Mouse (Mus musculus) gastrocnemius, postnatal 36 days (tissue): ENCODE data around the gene Ero1lb. TPM values are rescaled to one million over a fixed set of nuclear protein-coding genes. Genes with fewer than 3 reads are reported as not detected.
A peak's percentile ranks its signal among the peaks of the same experiment; 100 is the strongest.

Source experiments
- DNase-seq, 2 experiments: peaks; one replicate each; pipeline ENCODE4 v3.0.0; 2022
- intact Hi-C: fragments of 180-260 bp; cut with DNase I; formaldehyde crosslinking; loops from one replicate; pipeline ENCODE4 v1.15.1; 2025
- long read RNA-seq, 2 experiments: library from polyadenylated mRNA; stranded (forward); transcript quantifications; one replicate each; pipeline ENCODE4 v2.0.0; 2021
- total RNA-seq, 2 experiments: library from RNA; stranded (reverse); gene quantifications; 2 replicates each; pipeline ENCODE4 v1.2.3; 2021

Gene Ero1lb
- total RNA-seq: 1 to 10 TPM; 1.2 to 1.3 TPM
- long read RNA-seq, experiment 1: 0 reads
- long read RNA-seq, experiment 2: 0 reads

DNA sequence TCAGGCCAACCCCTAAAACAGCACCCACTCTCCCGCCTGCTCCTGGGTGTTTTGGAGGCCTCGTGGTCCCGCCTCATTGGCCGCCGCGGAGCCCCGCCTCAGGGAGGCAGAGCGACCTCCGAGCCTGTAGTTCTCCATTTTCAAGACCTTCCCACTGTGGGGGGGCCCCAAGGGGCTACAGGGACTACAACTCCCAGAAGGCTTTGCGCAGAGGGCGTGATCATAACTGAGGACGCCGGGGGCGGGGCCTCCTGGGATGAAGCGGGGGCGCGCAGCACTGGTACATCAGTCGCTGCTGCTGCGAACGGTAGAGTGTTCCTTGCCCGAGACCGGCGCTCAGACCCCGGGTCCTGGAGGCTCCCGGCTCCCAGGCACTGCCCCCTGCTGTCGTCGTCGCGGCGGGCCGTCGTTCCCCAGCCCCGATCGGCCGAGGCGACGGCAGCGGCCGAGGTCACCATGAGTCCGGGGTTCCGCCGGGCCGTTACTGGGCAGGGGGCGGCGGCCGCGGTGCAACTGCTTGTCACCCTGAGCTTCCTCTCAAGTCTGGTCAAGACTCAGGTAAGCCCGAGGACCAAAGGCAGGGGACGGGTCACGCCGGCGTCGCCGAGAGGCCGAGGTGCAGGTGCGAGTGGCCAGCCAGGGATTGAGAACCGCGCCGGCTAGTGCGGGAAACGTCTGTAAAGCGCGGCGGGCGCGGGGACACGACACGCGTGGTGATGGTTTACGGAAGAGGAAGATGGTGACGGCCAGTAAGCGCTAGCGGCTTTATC, at the start of gene Ero1lb:
Gene Ero1lb, plus strand, starts transcription at position 254 of the 770 bp plus-strand sequence.
- intact Hi-C loops: loop anchor here (10.0 kb wide), 1 partner anchor 101 kb away; the partner anchor contains the start of gene Lgals8
- peak; percentile 97 to 98 for DNase-seq

DNA sequence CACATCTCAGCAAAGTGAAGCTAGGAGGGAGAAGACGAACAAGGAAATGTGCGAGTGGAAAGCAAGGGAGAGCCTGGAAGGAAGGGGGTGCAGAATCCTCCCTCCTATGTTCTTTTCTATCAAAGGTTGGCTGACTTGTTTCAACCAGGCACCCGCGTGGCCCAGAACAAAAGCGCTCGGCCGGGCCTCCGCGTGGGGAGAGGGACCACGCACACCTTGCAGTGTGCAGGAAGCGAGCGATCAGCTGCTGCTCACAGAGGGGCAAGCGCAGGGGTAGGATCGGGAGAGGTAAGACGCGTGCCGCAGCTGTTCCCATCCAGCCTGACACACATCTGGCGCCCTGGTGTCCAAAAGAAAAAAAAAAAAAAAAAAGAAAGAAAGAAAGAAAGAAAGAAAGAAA, 46.3 kb upstream of the Ero1lb start:
- no peak for DNase-seq
- intact Hi-C loops: no loop called here

DNA sequence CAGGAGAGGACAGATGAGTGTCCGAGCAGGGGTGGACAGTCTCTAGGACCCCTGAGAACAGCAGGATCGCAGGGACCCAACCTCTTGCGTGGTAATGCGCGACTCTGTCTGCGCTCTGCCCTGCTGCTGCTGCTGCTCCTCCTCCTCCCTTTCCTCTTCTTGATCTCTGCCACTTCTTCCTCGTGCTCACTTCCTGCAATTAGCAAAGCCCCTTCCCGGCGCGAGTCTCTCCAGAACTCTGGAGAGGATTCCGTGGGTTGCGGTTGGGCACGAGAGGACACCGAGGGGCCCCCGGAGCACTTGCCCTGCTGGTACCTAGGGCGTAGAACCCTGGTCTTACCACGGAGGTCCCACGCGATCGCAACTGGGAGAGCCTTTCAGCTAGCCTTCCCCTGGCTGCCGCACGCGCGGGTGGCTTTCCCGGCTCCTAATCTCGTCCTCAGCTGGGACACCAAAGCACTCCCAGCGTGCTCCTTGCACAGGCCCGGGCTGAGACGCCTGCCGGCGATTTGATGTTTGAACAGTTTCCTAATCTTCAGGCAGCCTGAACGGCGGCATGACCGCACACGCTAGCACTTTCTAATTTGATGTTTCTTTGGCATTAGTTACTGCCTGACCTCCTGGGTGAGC, 45.6 kb upstream of the Ero1lb start, which contains the start of gene Edaradd:
Gene Edaradd, minus strand, starts transcription at position 484 of the 630 bp plus-strand sequence.
- intact Hi-C loops: no loop called here
- peak; percentile 10 to 24 for DNase-seq

DNA sequence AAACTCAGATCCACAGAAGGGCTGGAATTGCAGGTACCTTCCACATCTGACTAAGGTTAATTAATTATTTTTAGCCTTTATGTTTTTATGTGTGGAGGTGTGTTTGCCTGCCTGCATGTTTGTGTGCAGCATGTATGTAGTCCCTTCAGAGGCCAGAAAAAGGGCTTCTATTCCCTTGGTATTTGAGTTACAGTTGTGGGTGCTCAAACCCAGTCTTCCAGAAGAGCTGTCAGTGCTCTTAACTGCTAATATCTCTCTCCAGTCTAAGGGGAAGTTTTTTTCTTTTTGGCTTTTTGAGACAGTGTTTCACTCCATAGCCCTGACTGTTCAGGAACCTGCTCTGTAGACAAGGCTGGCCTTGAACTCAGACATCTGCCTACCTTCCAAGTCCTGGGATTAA, 43.3 kb upstream of the Ero1lb start:
- intact Hi-C loops: no loop called here
- DNase-seq: no peak

DNA sequence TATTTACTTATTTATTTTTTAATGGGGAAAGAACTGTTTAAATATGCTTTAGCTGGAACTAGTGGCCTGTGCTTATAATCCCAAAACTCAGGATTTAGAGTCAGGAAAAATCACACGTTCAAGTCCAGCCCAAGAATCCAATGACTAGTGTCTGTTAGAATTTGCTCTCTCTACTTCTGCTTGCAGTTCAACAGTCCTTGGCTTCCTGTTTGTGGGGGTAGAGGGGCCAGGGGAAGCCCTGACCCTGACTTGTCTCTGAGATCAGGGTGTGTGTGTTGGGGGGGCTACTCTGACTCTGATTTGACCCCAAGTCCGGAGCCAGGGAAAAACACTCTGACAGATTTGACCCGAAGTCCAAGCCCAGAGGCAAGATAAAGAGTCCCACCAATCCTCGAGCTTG, 40.0 kb upstream of the Ero1lb start:
- intact Hi-C loops: loop anchor here (5.0 kb wide), 1 partner anchor 43 kb away; no protein-coding TSS in a partner anchor

DNA sequence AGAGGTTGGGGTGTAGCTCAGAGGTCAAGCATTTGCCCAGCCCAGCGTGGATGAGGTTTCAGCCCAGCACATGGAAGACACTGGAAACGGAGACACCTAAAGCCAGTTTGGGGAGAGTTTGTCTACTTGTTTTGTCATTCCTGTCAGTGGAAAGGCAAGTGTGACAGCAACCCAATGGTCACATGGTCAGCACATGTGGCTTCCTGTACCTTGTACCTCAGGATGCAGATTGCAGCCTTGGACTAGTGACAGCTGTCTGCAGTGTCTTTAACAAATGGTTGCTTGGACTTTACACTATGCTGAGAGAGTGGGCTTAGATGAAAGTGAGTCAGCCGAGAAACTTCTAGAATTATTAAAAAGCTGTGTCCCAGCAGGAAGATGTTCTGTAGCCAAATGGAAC, 31.0 kb upstream of the Ero1lb start:
- no peak for DNase-seq
- intact Hi-C loops: no loop called here

More for the DNA sequence above, 40.0 kb upstream of the Ero1lb start:
- no peak for DNase-seq

DNA sequence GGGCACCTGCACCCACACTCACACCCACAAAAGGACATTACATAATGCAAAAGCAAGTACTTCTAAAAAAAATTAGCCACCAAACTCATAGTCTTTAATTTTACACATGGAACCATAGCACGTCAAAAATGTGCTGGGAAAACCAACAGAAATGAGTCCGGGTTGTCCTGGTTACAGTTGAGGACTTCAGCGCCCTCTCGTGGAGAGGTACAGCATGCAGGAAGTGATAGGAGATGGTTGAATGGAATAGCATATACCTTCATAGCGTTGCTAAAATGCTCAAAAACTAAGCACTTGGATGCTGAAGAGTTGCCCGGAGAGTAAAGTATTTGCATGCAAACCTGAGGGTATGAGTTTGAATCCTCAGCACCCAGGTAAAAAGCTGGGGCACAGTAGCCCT, 27.7 kb upstream of the Ero1lb start:
- intact Hi-C loops: no loop called here
- DNase-seq: no peak

DNA sequence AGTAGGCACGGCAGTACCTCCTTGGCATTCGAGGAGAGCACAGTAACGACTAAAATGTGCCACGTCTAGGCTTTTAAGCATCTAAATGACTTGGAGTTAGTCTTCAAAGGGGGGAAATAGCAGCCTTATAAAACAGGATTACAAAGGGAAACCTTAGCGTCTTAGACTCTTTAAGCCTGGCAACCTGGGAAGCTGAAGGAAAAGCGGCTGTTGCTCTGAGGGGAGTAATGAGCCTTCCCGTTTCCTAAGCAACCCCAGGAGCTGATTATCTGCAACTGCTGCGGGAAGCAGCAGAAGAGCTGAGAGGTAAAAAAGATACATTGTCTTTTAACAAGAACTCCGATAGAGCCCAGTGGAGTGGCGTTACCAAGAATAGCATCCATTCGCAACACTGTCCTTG, 26.0 kb upstream of the Ero1lb start:
- intact Hi-C loops: no loop called here
- DNase-seq: no peak

DNA sequence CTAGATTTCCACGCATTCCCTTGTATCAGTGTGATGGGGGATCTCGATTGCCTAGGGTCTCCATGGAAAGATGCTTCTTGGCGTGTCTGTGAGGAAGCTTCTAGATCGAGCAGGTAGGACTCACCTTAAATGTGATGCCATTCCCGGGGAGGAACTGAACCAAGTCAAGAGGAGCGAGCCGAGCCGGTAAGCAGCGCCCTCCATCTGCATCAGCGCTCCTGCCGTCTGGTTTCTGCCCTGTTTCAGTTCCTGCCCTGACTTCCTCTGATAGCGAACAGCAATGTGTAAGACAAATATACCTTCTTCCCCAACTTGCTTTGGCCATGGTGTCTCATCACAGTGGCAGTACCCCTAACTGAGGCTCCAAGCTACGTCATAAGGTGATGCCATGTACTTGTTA, 25.6 kb upstream of the Ero1lb start:
- intact Hi-C loops: no loop called here
- DNase-seq: no peak

DNA sequence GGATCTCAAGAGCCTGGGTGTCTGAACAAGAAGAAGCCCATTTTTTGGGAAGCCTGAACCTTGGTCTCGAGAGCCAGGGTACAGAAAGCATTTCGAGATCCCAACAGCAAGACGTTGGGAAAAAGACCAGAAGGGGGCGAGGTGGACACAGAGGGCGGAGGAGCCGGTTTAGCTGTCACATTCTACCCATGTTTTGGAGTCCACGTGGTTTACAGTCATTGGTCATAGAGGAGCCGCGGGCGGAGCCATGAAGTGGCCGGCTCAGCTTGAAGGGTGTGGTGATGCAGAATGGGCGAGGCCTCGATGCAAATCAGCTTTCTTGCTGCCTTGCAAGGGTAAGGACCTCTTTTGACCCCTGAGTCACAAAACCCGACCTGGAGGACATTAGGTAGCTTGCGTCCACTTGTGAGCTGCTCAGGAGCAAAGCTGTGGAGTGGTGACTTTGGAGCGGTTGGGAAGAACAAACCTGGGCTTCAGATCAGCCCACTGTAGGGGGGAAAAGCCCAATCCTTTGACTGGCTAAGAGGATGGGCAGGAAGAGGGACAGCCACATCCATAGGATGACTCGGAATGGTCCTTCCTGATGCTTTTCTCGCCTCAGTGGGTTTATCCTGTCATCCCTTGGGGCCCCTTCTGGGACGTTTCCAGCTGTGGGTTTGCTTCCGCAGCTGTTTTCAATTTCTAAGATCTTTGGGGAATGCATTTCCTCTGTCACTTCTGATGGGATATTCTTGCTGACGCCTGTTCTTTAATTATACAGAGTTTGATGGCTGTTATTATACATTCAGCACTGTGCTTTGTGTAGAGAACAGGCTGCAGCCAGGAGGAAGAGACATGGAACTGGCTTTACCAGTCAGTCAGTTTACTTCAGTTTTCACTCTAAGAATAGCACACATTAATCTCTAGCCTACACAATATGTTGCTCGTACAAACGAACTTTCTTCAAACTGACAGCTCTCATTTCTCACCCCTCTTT, 23.4 kb upstream of the Ero1lb start:
- DNase-seq: peak; percentile 23 to 27
- intact Hi-C loops: no loop called here

DNA sequence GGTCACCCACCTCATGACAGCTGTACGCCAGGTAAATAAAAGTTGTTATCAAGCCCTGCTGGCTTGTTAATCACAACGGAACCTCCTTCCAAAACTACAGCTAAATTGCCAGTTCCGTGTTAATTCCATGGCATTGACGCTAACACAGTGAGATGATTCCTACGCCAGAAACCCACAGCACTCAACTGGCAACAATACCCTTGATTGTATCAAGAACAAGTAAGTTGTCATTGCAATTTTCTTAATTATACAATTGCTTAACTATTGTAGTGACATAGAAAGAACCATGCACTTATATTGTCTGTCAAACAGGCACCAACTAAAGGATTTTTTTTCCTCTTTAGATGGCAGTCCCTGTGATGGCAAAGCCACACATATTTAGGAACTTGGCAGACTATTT, 22.4 kb upstream of the Ero1lb start:
- intact Hi-C loops: no loop called here
- no peak for DNase-seq

DNA sequence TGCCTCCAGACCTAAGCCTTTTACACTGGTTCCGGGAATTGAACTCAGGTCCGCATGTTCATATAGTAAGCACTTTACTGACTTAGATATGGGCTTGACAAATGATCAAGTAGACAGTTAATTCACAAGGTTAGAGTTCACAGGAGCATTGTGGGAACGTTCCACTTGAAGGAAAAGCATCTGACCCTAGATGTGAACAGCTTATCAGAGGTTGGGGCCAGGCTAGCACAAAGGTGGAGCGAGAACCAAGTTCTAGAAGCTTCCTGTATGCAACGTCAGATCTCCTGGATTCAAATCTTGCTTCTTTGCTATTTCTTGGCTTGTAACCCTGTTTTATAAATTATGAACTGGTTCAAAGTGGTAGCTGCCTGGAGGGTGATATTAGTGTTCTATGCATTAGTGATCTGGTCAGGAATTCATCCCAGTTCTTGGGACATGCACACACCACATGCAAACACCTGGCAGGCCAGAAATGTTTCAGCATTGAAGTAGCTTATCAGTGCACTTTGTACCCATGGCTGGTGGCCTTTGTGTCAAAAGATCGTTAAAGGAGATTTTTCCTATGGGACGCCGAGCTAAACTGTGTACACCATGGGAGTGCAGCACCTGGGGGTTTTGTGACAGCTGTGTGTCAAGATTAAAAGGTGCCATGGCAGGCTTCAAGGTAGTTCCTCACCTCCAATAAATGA, 21.6 kb upstream of the Ero1lb start:
- intact Hi-C loops: no loop called here
- DNase-seq: no peak

DNA sequence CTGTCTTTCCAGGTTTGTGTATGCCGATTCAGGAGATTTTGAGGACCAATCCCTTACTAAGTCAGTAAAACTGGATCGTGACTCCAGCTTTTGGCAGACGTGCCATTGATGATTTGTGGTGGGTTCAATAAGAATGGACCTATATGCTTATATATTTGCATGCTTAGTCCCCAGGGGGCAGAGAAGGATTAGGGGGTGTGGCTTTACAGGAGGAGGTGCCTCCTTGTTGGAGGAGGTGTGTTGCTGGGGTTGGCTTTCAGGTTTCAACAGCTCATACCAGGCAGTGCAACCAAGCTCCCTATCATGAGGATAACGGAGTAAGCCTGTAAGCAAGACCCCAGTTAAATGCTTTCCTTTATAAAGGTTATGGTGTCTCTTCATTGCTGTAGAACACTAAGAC, 11.5 kb upstream of the Ero1lb start:
- no peak for DNase-seq
- intact Hi-C loops: no loop called here

DNA sequence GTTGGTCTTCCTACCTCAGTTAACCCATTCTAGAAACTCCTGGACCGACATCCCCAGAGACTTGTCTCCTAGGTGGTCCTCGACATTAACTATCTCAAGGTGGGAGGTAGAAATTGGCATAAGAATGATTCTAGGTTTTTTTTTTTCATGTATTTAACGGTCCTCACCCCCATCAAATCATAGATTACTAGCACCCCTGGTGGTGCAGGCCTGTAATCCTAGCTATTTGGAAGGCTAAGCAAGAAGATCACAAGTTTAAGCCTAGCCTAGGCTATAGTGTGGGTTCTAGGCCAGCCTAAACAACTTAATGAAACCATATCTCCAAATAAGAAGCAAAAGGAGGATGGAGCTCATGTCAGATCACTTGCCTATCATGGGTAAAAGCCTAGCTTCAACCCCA, 6.6 kb upstream of the Ero1lb start:
- intact Hi-C loops: no loop called here
- no peak for DNase-seq

DNA sequence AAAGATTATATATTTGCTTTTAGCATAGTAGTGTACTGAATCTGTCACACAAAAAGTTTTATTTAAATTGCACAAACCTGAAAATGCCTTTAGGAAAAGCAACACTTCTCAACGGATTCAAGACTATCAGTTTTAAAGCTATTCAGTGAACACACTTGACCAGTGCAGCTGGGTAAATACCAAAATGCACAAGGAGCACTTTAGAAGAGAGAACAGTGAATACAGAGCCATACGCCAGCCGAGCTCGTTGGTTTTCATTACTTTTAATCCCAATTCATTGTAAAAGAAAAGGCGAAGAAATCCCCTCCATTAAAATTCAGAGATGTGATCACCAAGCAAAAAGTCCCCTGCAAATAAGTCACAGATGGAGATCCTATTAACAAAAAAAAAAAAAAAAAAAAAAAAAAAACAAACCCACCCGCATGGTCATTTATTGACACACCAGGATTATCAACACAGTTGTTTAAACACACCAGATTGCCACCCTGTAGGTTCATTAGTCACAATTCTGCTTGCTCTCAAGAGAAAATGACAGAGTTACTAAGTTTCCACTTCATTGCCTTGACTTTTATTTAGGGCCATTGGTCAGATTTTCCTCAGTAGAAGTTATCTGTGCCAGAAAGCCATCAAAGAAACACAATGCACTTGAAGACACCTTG, 6.1 kb upstream of the Ero1lb start:
- intact Hi-C loops: loop anchor here (10.0 kb wide), 1 partner anchor 95 kb away; the partner anchor contains the start of gene Lgals8
- DNase-seq: no peak

DNA sequence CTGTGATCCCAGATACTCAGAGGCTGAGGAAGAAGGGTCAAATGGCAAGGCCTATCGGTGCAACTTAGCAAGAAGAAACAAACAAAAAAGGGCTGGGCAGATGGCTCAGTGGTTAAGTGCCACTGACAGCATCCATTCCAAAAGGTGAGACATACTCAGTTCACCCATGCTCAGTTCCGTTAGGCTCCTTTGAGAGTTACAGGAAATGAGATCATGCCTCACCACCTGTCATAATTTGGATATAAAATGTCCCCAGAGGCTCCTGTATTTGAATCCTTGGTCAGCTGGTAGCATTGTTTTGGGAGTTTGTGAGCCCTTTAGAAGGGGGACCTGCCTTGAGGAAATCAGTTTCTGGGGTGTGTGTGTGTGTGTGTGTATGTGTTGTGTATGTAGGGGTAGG, 3.9 kb upstream of the Ero1lb start:
- DNase-seq: no peak
- intact Hi-C loops: loop anchor here (10.0 kb wide), 1 partner anchor 97 kb away; the partner anchor contains the start of gene Lgals8

DNA sequence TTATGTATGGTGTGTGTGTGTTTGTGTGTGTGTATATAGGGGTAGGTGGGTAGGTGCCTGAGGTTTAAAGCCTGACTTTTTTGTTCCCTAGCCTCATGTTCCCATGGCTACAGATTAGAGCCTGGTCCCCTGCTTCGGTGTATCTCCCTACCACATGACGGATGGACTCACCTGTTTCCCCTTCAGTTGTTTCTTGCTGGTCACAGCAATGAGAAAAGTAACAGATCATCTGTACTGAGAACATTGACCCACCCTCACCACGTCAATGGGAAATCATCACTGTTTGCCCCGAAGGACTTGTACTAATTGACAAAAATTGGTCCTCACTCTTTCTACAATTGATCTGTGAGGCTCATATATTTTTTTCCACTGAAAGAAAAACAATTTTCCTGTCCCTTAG, 3.4 kb upstream of the Ero1lb start:
- no peak for DNase-seq
- intact Hi-C loops: loop anchor here (10.0 kb wide), 1 partner anchor 97 kb away; the partner anchor contains the start of gene Lgals8

DNA sequence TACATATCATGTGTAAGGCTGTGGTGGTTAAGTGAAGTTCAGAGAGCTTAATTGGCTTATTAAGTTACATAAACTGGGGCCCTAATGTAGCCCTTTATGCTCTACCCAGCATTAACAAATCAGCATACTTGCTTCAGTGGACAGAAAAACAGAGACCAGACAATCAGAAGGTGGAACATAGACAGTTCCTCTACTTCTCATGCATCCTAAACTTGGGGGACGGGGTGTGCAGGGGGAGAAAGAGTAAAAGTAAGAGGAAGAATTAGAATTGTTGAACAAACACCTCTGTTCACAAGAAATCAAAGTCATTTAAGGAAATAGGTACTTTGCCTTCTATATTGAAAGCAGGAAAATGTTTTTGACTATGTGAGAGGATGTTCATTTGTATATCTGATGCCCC, 2.3 kb downstream of the Ero1lb start:
- intact Hi-C loops: loop anchor here (10.0 kb wide), 1 partner anchor 103 kb away; the partner anchor contains the start of gene Lgals8
- DNase-seq: no peak
